Mouse (Mus musculus) embryonic facial prominence, embryonic 11.5 days (tissue): ENCODE measurements at regions not wholly inside any gene's neighbourhood (a gene's known extent, or its start where the extent isn't known, plus 50 kb on each side); places are given as distances from the start of the nearest gene placed in this dataset.

ENCODE experiments used
- ATAC-seq: fragments of 200-750 bp; cut with Nextera tagmentation; replicated peaks from 2 replicates; pipeline ENCODE4 v1.8.0; 2017; ENCODE audit warnings: low read depth; ENCODE audit not compliant: insufficient number of reproducible peaks, low FRiP score, low TSS enrichment
- DNase-seq: peaks from one replicate; pipeline ENCODE4 v3.0.0-alpha.2; 2015; ENCODE audit warnings: low spot score
- H3K27ac ChIP-seq: fragments of 300-500 bp; sonication (generic); replicated peaks from 2 replicates; pipeline ENCODE4 v1.5.1; 2014; ENCODE audit warnings: mild to moderate bottlenecking, low read depth, low read length, control low read depth
- H3K27me3 ChIP-seq: fragments of 300-500 bp; sonication (generic); 2 replicates; pipeline ENCODE4 v1.6.1; 2014; ENCODE audit warnings: mild to moderate bottlenecking, low read length, moderate library complexity, mixed read lengths; ENCODE audit not compliant: control insufficient read depth, insufficient read depth
- H3K36me3 ChIP-seq: fragments of 300-500 bp; sonication (generic); replicated peaks from 2 replicates; pipeline ENCODE4 v1.6.1; 2014; ENCODE audit warnings: low read depth, mild to moderate bottlenecking, low read length, moderate library complexity, mixed read lengths; ENCODE audit not compliant: control insufficient read depth, insufficient read depth
- H3K4me1 ChIP-seq: fragments of 300-500 bp; sonication (generic); 2 replicates; pipeline ENCODE4 v1.6.1; 2014; ENCODE audit warnings: low read length, mixed read lengths; ENCODE audit not compliant: control insufficient read depth, insufficient read depth
- H3K4me2 ChIP-seq: fragments of 300-500 bp; sonication (generic); 2 replicates; pipeline ENCODE4 v1.6.1; 2014; ENCODE audit warnings: low read depth, mild to moderate bottlenecking, control low read depth, low read length, moderate library complexity
- H3K4me3 ChIP-seq: fragments of 300-500 bp; sonication (generic); 2 replicates; pipeline ENCODE4 v1.5.1; 2014; ENCODE audit warnings: low read depth, low read length, control low read depth
- H3K9ac ChIP-seq: fragments of 300-500 bp; sonication (generic); replicated peaks from 2 replicates; pipeline ENCODE4 v1.6.1; 2014; ENCODE audit warnings: mild to moderate bottlenecking, control low read depth, low read length
- H3K9me3 ChIP-seq: fragments of 300-500 bp; sonication (generic); replicated peaks from 2 replicates; pipeline ENCODE4 v1.6.1; 2016; ENCODE audit warnings: mild to moderate bottlenecking, low read length, inconsistent platforms, mixed read lengths; ENCODE audit not compliant: control insufficient read depth
- whole genome bisulfite sequencing: fragments of 180-500 bp; shearing (Covaris S2); extraction: QIAGEN DNeasy Blood & Tissue Kit; methylation state at CpG from one replicate; pipeline ENCODE4 v1.1.7; 2014; 5-methylcytosine and 5-hydroxymethylcytosine counted together

DNA sequence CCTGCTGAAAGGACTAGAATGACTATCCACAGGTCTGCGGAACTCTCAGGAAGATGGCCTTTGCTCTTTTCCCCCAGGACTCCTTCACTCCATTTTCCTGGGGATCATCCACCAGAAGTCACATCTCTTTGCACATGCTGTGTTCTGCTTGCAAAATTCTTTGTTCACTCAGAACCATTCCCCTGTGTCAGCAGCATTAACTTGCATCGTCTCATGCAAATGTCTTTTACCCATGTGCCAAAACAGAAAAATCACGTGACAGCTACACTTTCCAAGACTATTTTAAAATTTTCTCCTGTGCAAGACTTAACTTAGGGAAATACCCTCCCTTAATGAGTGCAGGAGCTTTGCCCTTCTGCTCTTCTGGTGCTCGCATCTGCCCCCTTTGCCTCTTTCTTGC lies 306.2 kb upstream of the Sox11 start:
- no peaks in the 10 kb centered on the region for H3K36me3 ChIP-seq
- 84% methylated on average over 4 of the region's 4 CpGs for WGBS
- H3K4me2 ChIP-seq = no peak overlapping the region
- no peaks in the 10 kb centered on the region for H3K4me1 ChIP-seq
- no peaks in the 10 kb centered on the region for H3K27me3 ChIP-seq
- no peak overlapping the region for H3K27ac ChIP-seq
- ATAC-seq (no peak), DNase-seq (no peak)
- no peak overlapping the region for H3K9ac ChIP-seq
- no peaks in the 10 kb centered on the region for H3K9me3 ChIP-seq
- H3K4me3 ChIP-seq = no peak overlapping the region

DNA sequence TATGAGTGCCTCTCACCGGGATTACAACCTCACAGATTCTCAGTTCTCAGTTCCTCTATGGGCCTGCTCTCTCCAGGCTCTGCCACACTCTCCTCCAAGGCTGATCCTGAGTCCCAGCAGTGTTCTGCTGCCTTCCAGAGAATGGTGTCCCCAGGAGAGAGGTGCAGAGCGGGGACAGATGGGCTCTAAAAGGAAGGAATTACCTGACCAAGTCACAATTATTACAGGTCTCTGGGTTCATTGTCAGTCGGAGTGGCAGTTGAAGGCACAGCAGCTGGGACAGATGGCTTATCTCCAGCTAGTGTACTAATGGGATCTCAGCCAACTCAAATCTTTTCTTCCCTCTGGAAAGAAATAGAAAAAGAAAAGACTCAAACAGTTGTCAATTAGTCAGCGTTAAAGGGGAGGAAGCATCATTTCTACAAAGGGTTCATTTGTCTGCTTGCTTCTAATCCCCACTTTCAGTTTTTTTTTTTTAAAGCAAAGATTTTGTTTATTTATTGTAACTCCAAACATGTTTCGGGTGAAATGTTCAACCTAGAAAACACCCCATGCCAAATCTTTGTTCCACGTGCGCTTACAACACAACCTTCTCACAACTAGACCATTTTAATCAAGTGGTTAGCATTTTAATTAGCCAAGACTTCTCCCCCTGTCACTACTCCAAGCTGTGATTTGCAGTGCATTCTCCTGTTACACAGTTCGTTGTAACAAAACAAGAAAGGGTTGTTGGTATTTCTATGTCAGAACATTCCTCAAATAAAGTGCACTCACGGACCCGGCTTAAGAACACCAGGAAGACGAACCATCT lies 304.3 kb upstream of the Sox11 start:
- WGBS = 63% methylated on average over 11 of the region's 11 CpGs

DNA sequence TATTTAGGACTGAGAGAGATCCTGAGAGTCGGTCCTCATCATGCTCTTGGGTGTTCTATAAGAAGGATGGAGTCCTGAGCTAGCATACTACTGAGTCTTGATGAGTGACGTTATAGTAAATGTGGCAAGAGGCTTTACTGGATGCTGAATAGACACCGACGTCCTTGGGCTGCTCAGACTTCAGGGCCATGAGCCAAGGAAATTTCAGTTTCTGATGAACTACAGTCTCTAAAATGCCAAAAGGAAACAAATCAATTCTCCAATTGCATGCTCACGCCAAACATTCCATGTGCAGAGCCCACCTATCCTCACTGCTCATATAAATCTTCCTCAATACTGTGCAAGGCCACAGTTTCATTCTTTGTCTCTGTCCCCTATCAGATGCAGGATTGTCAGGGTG lies 277.2 kb upstream of the Sox11 start:
- no peaks in the 10 kb centered on the region for H3K4me1 ChIP-seq
- no peak for ATAC-seq
- H3K4me3 ChIP-seq = no peak overlapping the region
- H3K4me2 ChIP-seq = no peak overlapping the region
- no peaks in the 10 kb centered on the region for H3K27me3 ChIP-seq
- no peaks in the 10 kb centered on the region for H3K9me3 ChIP-seq
- H3K36me3 ChIP-seq = no peaks in the 10 kb centered on the region
- no peak overlapping the region for H3K27ac ChIP-seq
- WGBS = 93% methylated on average over 5 of the region's 5 CpGs
- no peak overlapping the region for H3K9ac ChIP-seq
- DNase-seq = no peak

More for the DNA sequence above, 304.3 kb upstream of the Sox11 start:
- H3K4me1 ChIP-seq = no peaks in the 10 kb centered on the region
- H3K27me3 ChIP-seq = no peaks in the 10 kb centered on the region
- H3K4me3 ChIP-seq = no peak overlapping the region
- H3K9me3 ChIP-seq = no peaks in the 10 kb centered on the region
- no peak overlapping the region for H3K4me2 ChIP-seq
- ATAC-seq = no peak
- no peak overlapping the region for H3K9ac ChIP-seq
- DNase-seq = no peak
- H3K36me3 ChIP-seq = no peaks in the 10 kb centered on the region
- H3K27ac ChIP-seq = no peak overlapping the region

DNA sequence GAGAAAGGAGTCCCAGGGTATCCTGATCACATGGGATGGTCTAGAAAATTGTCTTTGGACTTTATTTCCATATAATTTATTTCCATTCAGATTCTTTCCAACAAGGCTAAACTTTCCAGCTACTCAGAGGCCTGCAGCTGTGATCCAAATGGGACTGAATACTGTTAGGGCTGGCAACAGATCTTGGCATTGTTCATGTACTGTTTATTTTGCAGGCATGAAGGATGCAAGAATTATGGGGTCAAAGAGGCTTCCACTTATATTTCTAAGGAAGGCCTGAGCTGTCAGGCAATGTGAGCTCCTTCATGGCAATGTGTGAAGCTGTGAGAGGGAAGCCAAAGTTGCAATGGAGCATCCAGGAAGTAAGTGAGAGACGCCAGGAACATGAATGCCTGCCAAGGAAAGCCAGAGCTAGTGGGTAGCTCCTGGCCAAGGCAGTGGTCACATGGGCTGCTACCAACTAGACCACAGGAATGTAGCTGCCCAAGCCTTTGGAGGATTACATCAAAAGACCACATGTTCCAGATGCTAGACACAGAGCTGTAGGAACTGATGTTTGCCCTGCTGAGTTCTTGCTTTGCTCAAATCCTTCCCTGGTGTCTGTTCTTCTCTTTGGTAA lies 261.8 kb upstream of the Sox11 start:
- Histone ChIP-seq H3K27ac (no peak overlapping the region), H3K4me1 (no peaks in the 10 kb centered on the region), H3K4me2 (no peak overlapping the region), H3K36me3 (no peaks in the 10 kb centered on the region), H3K27me3 (no peaks in the 10 kb centered on the region), H3K9me3 (no peaks in the 10 kb centered on the region), H3K9ac (no peak overlapping the region), H3K4me3 (no peak overlapping the region)
- 68% methylated on average over 1 of the region's 1 CpGs for WGBS
- ATAC-seq = no peak
- no peak for DNase-seq

DNA sequence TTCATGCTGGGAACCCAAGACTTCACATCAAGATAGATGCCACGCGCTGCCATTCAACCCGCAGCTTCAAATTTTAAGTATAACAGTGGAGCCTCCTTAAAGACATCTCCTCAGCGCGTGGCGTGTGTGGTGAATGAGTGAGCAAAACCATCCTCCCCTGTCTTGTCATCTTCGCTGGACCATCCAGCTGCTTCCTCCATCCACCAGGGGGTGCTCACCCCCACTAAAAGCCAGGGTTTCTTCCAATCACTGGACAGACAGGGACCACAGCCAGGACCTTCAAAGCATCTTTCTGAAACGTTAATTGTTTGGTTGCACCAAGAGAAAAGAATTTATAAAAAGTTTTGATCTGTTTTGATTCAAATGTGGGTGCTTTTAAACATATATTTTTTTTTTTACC lies 256.8 kb upstream of the Sox11 start:
- no peak overlapping the region for H3K9ac ChIP-seq
- DNase-seq (peak; percentile 74), ATAC-seq (no peak)
- no peaks in the 10 kb centered on the region for H3K27me3 ChIP-seq
- H3K27ac ChIP-seq = no peak overlapping the region
- no peak overlapping the region for H3K4me2 ChIP-seq
- H3K9me3 ChIP-seq = no peaks in the 10 kb centered on the region
- H3K4me1 ChIP-seq = no peaks in the 10 kb centered on the region
- no peaks in the 10 kb centered on the region for H3K36me3 ChIP-seq
- no peak overlapping the region for H3K4me3 ChIP-seq
- WGBS = 42% methylated on average over 8 of the region's 8 CpGs

DNA sequence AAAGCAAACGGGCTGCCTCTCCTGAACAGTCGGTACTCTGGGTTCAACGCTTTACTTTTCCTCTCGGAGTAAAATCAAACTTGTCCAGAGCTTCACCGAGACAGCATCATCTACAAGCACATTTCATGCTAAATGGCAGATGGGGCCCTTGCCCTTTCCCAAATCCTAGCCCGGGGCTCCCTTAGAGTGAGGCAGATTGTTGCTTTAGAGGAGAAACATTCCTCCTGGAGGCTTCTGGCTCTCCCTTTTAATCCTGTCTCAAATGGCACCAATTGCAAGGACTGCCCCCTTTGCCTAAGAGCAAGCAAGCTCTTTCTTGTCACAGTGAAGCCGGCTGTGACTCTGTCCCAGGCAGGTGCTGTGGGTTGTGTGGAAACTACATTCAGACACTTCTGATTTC lies 255.5 kb upstream of the Sox11 start:
- H3K9ac ChIP-seq = no peak overlapping the region; the same call in 1 of the 2 replicates
- H3K4me1 ChIP-seq = no peaks in the 10 kb centered on the region
- no peaks in the 10 kb centered on the region for H3K27me3 ChIP-seq
- H3K36me3 ChIP-seq = no peaks in the 10 kb centered on the region
- DNase-seq = peak; percentile 59
- ATAC-seq = no peak
- no peak overlapping the region for H3K27ac ChIP-seq
- H3K4me3 ChIP-seq = no peak overlapping the region
- 41% methylated on average over 7 of the region's 7 CpGs for WGBS
- H3K9me3 ChIP-seq = no peaks in the 10 kb centered on the region
- H3K4me2 ChIP-seq = no peak overlapping the region

DNA sequence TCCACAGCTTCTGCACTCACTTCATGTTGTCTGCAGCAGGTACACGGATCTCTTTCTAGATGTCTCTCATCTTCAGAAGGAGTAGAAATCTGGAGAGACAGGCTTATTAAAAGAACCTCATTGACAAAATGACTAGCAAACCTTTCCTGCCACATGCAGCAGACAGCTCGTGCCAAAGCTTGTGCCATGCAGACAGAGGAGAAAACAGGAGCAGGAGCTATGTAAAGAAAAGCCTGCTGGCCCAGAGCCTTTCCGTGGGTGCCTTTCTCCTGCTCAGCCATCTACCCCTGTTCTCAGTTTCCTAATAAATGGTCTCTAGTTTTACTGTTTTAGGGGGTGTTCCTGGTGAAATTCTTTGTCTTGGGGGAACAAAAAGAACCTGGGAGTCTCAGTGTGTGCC lies 254.9 kb upstream of the Sox11 start:
- Histone ChIP-seq H3K27ac (no peak overlapping the region; the same call in 1 of the 2 replicates), H3K36me3 (no peaks in the 10 kb centered on the region), H3K4me1 (no peaks in the 10 kb centered on the region), H3K9ac (peak overlapping the region; percentile 28; the same call in 1 of the 2 replicates), H3K4me3 (no peak overlapping the region), H3K4me2 (no peak overlapping the region; the same call in 1 of the 2 replicates), H3K27me3 (no peaks in the 10 kb centered on the region), H3K9me3 (no peaks in the 10 kb centered on the region)
- WGBS = 53% methylated on average over 3 of the region's 3 CpGs
- ATAC-seq = no peak
- DNase-seq = no peak

DNA sequence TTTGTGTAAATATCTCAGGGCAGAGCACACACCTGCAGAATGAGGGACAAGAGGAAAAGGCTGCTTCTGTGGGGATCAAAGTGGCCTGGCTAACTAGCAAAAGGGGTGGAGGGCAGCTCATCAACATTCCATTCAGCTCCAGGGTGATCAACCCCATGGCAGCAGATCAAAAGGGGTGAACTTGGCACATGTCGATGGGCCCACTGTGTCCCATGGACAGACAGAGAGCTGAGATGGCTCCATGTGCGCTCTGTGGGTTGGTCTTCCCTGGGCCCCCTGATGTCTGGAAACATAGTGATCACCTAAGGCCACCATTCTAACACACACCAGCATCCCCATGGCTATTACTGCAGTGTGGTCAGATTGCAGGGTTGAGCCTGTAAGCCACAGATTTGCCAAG lies 253.2 kb upstream of the Sox11 start:
- H3K27ac ChIP-seq = no peak overlapping the region

More for the DNA sequence above, 253.2 kb upstream of the Sox11 start:
- no peaks in the 10 kb centered on the region for H3K27me3 ChIP-seq
- H3K4me2 ChIP-seq = no peak overlapping the region
- ATAC-seq (no peak), DNase-seq (no peak)
- H3K9ac ChIP-seq = no peak overlapping the region
- 74% methylated on average over 2 of the region's 2 CpGs for WGBS
- no peaks in the 10 kb centered on the region for H3K36me3 ChIP-seq
- H3K9me3 ChIP-seq = no peaks in the 10 kb centered on the region
- no peak overlapping the region for H3K4me3 ChIP-seq
- H3K4me1 ChIP-seq = no peaks in the 10 kb centered on the region
